Mouse (Mus musculus) thymus, postnatal 25 days (tissue): ENCODE measurements around the gene Pdhb.

Source experiments
- DNase-seq: peaks from one replicate; pipeline ENCODE4 v3.0.0; 2022

Pdhb gene

DNA sequence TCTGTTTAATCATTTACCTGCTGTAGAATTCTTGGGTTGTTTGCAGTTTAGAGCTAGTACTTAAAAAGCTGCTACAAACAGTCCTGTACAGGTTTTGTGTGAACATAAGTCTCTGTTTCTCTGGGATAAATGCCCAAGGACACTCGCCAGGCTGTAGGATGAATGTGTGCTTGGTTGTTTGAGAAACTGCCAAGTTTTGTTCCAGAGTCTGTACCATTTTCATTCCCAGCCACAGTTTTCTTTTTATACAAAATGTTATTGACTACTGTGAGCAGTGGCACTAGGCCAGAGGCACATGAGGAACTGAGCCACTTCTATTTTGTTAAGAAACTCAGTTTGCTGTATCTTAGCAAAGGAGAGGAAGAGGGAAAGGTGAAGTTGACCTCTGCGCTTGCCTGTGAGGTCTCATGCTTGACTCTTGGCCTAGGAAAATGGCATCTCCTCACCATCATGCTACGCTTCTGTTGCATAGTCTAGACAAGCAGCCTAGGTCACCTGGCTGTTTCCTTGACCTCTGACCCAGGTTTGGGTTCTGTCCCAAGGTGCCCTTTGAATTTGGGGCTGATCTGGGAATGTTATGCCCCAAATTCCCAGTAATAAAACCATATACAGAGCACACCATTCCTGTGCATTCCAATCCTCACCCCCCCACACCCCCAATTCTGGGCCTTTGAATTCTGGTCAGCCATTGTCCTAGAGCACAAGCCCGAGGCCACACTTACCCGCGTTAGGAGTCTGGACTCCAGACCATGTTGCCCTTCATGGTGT, 13.6 kb upstream of the Pdhb start:
- no peak for DNase-seq

DNA sequence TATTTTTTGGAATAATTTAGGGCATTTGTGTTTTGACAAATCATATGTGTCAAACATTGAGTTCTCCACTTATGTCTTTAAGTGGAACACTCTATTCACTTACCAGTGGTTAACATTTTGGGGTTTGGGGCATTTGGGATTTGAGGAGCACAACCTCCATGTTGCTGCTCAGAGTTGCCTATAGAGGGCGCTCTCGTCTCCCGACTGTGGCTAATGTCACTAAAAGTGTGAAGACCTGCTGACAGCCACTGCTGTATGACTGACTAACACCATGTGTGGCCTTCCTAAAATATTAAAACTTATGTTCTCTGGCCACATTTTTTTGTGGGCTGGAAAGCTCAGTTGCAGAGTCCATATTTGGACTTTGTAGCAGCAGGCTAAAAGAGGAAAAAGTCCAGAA, 10.5 kb upstream of the Pdhb start:
- DNase-seq: no peak

DNA sequence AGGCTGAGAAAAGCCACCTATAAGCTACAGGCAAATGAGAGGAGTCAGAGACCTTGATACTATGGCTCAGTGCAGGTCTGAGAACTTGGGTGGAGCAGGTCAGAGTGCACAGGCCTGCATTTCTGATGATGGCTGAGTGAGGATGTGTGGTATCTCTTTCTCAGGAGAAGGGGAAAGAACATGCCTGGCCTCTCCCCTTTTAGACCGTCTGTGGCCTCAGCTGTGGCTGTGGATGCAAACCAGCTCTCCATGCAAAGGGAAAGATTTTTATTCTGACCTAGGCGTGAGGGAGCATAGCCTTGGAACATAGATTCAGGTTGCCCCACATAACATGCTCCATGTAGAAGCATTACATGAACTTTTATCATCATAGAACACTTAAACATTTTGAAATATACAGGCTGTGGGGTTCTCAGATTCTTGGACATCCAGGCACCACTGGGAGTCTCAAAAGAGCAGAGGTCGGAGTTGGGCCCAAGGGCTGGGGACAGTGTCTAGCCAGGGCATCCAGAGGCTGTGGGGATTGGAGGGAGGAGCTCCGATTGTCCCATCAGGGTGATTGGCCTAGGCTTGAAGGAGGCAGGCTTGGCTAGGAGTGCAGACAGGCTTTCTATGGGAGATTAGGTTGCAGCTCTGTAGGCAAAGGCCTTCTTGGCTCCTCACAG, 7.7 kb upstream of the Pdhb start:
- no peak for DNase-seq

DNA sequence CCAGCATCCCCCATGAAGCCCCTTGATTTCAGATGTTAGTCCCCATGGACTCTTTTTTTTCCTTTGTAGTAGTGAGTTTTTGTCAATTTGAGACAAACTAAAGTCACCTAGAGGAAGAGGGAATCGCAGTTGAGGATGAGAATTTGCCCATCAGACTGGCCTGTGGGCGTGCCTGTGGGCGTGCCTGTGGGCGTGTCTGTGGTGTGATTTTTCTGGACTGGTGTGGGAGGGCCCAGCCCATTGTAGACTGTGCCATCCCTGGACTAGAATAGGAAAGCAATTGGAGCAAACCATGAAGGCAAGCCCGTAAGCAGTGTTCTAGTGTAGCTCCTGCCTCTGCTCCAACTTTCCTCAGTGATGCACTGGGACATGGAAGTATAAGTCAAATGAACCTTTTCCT, 3.4 kb upstream of the Pdhb start:
- DNase-seq: no peak

DNA sequence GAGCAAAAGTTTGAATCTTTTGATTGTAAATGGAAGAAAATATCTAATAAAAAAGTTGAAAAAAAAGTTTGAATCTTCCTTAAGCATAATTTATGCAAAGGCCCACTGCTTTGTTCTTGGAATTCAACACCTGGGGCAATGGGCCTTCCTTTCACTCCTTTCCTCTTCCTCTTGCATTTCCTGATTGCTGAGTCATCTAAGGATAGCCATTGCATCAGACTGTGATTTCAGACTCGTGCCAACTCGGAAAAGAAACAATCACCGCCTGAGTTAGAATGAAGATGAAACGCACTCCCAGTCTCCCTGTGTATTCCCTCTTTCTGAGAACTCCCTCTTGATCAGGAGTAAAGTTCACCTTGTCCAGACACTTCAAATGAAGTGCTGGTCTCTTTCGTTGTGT, 1.8 kb upstream of the Pdhb start:
- no peak for DNase-seq

DNA sequence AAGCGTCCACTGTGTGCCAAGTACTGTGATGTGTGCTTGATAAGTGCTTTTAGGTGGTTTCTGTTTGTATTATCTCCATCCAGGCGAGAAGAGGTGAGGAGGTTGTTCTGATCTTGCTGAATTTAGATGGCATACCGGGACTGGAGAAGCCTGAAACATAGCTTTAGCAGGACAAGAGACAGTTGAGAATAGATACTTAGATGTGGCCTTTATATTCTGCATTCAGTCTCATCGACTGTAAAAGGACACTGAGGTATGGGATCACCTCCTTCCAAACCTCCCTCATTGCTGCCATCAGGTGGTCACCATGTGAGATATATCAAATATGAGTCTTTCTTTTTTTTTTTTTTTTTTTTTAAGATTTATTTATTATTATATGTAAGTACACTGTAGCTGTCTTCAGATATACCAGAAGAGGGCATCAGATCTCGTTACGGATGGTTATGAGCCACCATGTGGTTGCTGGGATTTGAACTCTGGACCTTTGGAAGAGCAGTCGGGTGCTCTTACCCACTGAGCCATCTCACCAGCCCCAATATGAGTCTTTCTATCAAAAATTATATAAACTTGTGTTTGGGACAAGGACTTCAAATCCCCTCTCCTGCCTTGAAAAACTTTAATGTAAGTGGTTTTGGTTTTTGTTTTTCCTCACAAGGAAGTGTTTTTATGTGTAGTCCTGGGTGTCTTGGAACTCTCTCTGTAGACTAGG, 871 bp upstream of the Pdhb start:
- DNase-seq: peak; percentile 52

DNA sequence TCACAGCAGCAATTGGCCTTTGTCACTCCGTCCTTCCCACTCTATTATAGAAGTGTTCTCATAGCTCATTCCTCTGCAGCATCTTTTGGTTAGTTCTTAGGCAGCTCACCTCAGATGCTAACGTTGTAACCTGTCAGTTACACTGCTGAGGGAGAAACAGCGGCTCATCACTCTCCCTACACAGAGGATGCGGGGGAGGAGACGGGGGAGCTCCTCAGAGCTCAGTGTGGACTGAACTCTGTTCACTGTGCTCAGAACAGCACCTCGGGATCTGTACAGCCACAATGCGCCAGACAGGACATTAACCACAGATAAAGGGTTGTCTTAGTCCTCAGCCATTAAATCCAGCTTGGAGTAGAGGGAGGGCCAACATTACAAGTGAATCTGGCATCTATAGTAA, 8.4 kb downstream of the Pdhb start:
- DNase-seq: no peak

DNA sequence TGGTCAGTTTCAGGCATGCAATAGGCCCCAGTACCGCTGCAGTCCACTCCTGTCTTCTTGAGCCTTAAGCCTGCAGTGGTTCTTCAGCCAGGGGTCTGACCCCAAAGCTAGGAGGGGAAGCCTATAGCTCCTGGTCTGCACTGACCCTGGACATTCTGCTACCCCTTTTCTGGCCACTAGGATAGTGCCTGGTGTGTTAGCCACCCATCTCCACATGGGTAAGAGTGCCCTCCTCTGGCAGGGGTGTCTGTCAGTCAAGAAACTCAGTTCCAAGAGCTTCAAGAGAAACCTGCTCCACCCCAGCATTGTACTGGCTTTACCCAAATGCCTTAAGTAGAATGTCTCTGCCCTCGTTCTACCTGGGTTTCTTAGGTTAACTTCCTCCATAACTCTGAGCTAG, 11.0 kb downstream of the Pdhb start:
- peak; percentile 26 for DNase-seq

DNA sequence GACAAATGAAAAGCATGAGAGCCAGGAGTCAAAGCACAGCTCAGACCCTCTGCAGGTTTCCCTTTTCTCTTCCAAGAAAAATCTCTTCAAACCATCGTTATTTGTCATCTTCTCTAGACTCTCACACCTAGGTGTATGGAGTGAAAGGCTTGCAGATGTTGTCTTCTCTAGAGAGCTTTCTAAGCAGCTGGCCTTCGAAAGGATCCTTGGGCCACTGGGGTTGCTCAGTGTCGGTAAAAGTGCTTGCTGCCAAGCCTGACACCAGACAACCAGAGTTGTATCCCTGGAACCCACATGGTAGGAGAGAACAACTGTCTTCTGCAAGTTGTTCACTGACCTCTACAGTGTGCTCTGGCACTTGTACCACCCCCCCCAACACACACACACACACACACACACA, 13.7 kb downstream of the Pdhb start:
- DNase-seq: no peak

DNA sequence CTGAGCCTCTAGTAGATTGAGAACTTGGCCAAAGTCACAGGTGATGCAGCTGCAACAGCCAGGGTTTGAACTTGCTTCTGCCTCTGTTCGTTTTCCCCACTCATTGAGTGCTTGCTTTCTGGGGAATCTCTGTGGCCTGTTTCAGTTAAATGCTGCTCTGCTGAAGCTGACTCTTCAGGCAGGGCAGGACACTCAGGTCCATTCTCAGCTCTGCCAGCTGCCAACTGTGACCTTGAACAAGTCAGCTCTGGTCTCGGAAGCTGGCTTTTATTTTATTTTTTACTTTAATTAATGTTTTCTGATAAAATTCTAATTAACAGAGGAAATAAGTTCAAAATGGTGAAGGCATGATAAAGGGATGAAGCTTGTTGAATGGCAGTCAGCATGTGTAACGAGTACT, 14.1 kb downstream of the Pdhb start:
- no peak for DNase-seq

DNA sequence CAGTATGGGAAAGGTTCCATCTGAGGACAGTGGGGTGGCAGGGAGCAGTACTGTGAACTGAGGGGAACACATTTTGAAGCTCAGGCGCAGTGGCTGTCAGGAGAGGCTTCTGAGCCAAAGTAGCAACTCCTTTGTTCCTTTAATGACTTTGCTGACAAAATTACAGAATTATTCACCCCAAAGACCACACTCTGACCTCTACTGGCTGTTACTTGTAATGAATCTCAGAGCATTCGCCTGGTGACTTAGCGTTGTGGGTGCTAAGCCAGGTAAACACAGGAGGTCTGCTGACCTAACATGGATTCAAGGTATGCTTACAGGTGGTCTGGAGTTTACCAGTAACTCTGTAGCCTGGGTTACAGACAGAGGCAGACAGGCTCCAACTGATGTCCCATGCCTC, 15.9 kb downstream of the Pdhb start:
- no peak for DNase-seq

DNA sequence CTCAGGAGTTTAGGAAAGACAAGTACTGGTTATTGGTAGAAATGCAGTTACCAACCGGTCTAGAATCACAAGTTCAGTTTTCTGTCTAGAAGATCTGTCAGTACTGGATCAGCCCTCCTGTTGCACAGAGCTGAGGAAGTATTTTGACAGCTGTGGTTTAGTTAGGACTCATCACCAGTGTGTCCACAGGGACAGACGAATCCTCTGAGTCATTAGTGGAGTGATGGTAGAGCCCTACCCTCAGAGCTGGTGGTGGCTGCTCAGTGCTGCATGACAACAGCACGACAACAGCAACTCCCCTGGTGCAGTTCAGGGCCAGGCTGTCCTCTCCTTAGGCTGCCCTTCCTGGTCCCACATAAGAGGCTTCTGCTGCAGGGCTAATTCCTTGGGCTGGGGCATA, 18.8 kb downstream of the Pdhb start:
- no peak for DNase-seq

DNA sequence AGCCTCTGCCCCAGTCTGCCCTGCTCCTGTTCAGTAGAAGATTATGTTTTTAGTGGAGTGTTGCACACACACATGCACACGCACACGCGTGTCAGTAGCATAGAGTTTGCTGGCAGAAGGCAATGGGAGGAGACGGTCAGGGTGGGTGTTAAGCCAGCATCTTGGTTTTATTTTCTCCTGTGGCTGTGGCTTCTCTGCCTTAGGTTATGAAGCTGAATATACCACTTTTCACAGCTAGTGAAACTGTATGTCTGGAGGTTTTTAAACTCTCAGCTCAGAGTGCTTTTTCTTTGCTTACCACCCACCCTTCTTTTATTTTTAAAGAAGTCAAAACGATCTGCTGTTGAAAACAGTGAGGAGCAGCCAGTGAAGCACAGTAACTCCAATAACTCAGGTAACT, 21.1 kb downstream of the Pdhb start:
- DNase-seq: no peak

DNA sequence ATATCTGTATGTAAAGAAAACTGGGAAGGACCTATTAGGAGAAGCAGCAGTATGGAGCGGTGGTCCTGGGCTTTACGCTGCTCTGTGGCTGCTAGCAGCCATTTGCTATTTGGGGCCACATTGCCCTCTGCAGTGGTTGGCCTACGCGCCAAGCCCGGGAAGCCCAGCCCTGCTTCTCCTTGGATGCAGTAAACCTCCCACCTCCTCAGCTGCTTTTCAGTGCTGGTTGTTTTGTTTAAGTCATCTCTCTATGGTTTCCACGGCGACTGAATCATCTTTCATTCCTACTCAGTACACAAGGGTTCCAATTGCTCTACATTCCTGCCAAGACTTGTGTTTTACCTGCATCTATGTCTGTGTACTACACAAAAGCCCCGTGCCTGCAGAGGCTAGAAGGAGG, 24.0 kb downstream of the Pdhb start:
- no peak for DNase-seq

DNA sequence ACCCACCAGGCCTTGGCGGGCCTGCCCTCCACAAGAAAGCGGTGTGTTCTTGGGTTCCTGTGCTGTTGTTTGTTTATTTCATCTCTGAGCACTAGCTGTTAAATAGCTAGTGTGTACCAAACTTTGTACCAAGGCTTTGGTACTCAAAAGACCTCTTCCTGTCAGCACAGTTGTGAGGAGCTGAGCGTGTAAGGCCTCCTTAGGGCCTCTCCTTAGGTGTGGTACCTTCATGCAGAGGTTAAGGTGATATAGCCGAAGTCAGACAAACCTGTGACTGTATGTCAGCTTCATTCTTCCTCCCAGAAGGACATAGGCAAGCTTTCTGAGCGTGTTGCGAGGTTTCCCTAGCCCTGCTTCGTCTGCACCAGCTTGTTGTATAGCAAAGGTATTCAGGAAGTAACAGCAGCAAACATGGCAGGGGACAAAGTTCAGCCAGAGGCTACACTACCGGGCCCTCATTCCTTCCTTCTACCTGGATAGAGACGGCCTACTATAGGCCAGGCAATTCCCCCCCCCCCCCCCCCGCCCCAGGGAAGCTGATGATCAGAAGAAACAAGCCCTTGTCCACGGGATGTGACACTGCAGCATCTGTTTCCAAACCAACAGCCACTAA, 26.1 kb downstream of the Pdhb start:
- DNase-seq: no peak

DNA sequence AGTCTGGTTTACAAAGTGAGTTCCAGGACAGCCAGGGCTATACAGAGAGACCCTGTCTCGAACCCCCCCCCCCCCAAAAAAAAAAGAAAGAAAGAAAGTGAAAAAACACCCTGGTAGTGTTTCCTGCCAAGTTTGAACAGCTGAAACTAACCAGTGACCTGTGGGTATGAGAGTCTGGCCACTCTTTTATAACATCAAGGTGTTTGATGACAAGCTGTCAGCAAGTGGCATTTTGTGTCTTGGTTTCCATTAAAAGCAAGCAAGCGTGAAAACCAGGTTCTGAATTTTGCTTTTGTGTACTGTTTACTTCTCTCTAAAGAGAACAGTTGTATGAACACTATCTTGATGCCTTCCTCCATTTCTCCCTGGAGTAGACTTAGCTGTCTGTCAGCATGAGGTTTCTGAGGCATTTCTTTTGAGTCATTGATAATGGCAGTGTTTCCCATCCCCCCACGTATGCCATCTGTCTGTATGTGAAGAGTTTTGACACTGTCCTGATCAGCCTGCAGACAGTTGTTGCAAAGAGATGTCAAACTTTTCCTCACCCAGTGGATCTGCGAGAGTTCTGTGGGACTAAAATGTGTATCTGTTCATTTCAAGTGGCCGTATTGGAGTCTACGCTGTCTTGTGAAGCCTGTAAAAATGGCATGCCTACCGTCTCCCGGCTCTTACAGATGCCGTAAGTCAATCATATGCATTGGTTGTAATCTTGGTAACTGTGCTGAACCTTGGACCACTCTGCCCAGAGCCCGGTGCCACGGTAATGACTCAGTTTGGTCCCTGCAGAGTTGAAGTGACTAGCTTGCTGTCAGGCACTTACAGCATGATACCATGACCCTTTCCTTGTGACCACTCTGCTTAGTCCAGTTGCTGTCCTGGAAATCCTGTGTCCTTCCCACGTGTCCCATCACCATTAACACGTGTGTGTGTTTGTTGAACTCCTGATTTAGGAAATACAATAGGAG, 26.9 kb downstream of the Pdhb start:
- DNase-seq: no peak

DNA sequence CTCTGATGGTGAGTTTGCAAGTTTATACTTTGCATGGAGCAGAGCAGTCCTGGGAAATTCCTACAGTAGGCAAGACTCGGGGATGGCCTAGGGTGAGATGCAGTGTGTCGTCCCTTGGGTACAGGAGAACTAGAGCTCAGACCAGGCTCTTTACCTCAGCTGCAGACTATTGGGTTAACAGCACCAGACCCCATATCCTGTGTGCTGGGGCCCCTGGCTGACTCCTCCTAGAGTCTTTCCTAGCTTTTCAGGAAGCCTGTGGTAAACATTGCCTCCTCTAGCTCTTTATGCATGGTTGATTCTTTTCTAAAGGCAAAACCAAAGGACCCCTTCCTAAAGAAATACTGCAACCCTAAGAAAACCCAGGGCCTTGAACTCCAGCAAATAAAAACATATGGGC, 31.7 kb downstream of the Pdhb start:
- peak; percentile 36 for DNase-seq

DNA sequence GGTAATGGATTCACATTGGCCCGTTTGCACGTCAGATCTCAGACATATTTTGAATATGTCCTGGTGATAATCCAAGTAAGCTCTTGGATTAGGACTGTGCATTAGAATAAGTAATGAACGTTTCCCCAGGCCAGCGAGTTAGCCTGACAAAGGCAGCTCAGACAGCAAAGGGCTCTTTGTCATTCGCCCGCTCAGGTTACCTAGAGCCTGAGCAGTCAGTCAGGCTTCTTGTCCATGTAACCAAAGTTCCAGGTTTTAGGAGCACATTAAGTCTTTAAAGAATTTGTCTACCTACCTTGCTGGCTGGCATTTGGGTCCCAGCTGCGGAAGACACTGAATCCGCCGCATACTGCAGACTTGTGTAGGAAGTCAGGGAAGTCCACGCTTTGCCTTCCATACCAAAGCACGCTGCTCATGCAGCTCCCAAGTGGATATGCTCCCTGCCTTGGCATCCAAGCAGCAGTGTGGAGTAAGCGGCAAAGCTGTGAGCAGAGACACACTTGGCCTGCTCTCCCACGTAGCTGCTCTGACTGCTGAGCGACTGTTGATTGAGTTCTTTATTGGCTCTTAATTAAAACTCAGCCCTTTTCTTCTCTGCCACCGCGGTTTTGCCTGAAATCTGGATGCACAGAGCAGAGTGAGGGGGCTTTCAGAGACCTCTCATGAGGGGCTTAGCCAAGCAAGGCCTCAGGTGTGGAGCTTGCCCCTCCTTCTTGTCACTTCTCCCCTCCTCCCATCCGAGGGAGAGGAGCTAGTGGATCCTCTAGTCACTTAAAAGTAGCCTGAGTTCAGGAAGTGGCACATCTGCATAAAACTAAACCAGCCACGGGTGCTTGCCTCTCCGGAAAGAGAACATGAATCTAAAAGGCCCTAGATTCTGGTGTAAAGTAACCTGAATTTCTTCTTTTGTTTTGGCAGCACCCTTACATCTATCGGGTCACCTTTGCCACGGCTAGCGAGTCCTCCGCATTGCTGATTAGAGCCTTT, 32.8 kb downstream of the Pdhb start:
- peak; percentile 42 for DNase-seq

DNA sequence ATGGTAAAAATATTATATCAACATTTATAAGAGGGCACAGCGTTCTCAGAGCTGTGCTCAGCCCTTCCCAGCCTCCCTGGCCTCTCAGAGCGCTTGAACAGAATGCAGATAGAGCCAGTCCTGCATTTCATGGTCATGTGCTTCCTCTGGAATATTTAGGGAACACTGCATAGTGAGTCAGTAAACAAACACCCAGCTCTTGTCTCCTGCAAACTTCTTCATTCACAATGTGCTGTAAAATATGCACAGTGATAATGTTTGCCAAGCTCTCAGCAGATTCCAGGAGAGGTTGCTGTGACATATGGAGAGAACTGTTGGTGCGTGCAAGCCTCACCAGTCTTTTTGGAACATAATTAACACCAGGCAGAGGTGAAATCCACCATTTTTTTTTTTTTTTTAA, 37.7 kb downstream of the Pdhb start:
- DNase-seq: no peak

DNA sequence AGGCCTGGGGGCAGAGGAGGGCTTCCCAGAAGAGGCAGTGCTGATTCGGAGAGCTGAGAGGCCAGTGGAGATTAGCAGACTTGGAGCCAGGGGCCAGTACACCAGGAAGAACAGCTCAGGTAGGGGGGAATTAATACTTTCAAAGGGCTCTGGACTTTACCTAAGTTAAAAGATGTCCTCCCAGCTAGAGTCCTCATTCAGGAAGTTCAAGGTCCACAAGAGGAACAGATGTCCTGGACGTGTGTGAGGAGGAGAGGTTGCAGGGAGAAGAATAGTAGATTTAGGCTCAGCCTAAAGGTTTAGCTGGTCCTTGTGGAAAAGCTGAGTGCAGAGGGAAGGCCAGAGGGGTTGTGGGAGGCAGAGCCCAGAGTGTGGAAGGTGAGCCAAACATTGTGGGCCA, 38.6 kb downstream of the Pdhb start:
- DNase-seq: no peak

DNA sequence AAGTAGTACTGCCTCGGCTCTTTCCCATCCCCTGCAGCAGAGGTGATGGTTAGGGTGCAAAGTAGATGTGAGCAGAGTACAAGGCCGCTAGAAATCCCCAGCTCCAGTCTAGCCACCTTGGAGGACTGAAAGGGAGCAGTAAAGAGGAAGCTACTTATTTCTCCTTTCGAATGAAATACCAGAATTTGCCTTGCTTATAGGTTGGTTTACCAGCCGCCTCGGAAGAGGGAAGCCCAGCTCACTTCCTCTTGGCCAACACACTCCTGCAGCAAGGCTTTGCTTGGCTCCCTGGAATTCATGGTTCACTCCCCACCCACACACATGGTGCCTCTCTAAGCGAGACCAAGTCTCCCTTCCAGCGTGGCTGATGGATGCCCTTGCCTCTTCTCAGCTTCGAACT, 40.0 kb downstream of the Pdhb start:
- DNase-seq: no peak
